Mouse (Mus musculus) testis, adult 2 months (tissue): ENCODE measurements around the gene Baz1a. TPM values are rescaled to one million over a fixed set of nuclear protein-coding genes. Genes with fewer than 3 reads are reported as not detected.

Source experiments
- H3K27ac ChIP-seq: fragments of 200-500 bp; 2 replicates; pipeline ENCODE4 v1.5.1; 2012; ENCODE audit warnings: low read depth, low read length; ENCODE audit not compliant: control insufficient read depth, insufficient read depth
- H3K27me3 ChIP-seq: fragments of 200-500 bp; 2 replicates; pipeline ENCODE4 v1.6.1; 2012; ENCODE audit warnings: mild to moderate bottlenecking, low read length, moderate library complexity; ENCODE audit not compliant: control insufficient read depth, insufficient read depth
- H3K36me3 ChIP-seq: fragments of 200-500 bp; 2 replicates; pipeline ENCODE4 v1.6.1; 2012; ENCODE audit warnings: mild to moderate bottlenecking, low read length; ENCODE audit not compliant: control insufficient read depth, insufficient read depth
- H3K4me1 ChIP-seq: fragments of 200-500 bp; 2 replicates; pipeline ENCODE4 v1.6.1; 2012; ENCODE audit warnings: low read length; ENCODE audit not compliant: control insufficient read depth, insufficient read depth
- H3K4me3 ChIP-seq: fragments of 200-500 bp; 2 replicates; pipeline ENCODE4 v1.5.1; 2012; ENCODE audit warnings: low read depth, mild to moderate bottlenecking, low read length, moderate library complexity, mixed read lengths; ENCODE audit not compliant: control insufficient read depth
- CTCF ChIP-seq: fragments of 200-500 bp; IDR thresholded peaks from 2 replicates; pipeline ENCODE4 v1.5.1; 2012; ENCODE audit warnings: low read depth, mild to moderate bottlenecking, inconsistent platforms, low read length, moderate library complexity; ENCODE audit not compliant: control insufficient read depth, insufficient read depth, insufficient replicate concordance
- POLR2A ChIP-seq: fragments of 200-500 bp; IDR thresholded peaks from 2 replicates; pipeline ENCODE4 v1.6.1; 2012; ENCODE audit warnings: low read depth, mild to moderate bottlenecking, inconsistent platforms, low read length, moderate library complexity; ENCODE audit not compliant: control insufficient read depth
- polyA plus RNA-seq: library from polyadenylated mRNA; depleted of rRNA; stranded (reverse); fragments of >200 nt; gene quantifications from 2 replicates; pipeline ENCODE4 v1.2.3, GENCODE M21; 2012

Baz1a gene
- polyA plus RNA-seq, 1 experiment, result 50.0 TPM

DNA sequence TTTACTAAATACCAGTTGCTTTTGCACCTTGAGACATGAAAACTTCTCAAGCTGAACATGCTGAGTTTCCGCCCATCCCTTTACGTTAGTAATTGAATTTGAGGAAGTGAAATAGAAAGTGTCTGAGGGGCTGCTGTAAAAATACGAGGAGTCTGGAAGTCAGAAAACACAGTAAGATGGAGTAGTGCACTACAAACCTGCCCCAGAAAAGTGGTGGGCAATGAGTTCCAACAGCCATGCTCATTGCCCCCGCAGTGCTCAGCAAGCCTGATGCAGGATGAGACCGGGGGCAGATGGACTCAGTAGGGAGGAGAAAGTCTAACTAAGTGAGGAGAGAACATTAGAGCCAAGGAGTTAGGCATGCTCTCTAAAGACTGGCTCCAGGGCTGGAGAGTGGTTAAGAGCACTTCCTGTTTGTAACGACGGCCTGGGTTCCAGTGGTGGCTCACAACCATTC is 5.3 kb upstream of the Baz1a start:
- Histone ChIP-seq H3K27ac (no peak overlapping the region; the same call in 1 of the 2 replicates), H3K27me3 (no peaks in the 10 kb centered on the region), H3K4me1 (peaks cover 2% of the 10 kb centered on the region; the same call in 1 of the 2 replicates), H3K4me3 (no peak overlapping the region), H3K36me3 (no peaks in the 10 kb centered on the region)
- no peak for TF ChIP-seq CTCF

DNA sequence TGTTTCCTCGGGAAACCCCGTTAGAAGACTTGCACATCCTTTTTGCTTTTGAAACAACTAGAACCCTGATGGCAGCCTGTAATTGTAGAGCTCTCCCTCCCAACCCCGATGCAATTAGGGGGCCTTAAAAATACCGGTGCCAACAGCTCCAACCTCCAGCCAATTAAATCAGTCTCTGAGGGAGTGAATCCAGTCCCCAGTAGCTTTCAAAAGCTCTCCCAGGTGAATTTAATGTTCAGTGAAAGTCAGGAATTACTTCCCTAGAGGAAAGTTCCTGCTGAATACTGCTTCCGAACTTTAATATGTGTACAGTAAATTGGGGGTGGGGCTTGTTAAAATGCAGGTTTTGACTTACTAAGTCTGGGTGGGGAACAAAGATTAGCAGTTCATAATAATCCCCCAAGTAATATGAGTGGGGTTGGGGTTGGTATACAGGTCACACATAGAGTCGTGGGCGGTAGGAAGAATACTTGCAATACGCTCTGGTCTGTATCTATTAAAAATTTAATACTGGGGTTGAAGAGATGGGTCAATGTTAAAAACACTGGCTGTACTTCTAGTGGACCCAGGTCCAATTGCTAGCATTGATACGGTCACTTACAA is 3.1 kb upstream of the Baz1a start:
- Histone ChIP-seq H3K4me1 (peaks cover 2% of the 10 kb centered on the region), H3K4me3 (no peak overlapping the region), H3K27me3 (no peaks in the 10 kb centered on the region), H3K27ac (no peak overlapping the region), H3K36me3 (peaks cover 1% of the 10 kb centered on the region; the same call in 1 of the 2 replicates)
- TF ChIP-seq POLR2A (no peak), CTCF (no peak)

DNA sequence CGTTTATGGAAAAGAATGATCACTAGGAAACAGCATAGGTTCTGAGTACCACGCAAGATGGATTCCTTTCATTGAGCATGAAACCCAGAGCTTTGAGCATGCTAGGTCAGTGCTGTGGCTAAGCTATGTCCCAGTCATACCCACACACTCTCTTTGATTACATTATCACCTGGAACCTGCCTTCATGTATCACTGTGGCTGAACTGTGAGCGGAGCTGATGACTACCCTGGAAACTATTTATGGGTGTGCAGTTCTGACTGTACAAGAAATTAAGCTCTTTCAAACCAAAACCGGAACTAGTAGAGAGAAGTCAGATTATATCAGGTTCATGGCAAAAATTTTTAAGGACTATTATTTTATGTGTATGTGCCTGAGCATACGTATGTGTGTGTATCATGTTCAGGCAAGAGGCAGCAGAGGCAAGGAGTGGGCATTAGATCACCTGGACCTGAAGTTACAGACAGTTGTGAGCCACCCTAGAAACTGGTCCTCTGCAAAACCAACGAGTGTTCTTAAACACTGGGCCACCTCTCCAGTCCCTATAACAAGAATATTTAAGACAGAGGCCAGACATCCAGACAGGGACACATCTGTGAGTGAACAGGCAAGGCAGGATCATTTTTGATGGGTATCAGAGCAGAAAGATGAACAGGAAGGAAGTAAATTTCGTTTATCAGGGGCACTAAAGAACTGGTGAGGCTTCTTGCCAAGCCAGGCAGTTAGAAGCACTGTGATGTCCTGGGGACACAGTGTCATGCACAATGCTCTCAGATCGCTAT is 2.4 kb upstream of the Baz1a start:
- H3K27me3 ChIP-seq, result no peaks in the 10 kb centered on the region
- H3K4me1 ChIP-seq, result peaks cover 2% of the 10 kb centered on the region
- peaks cover 1% of the 10 kb centered on the region; the same call in 1 of the 2 replicates for H3K36me3 ChIP-seq
- no peak for TF ChIP-seq POLR2A
- no peak for TF ChIP-seq CTCF
- H3K27ac ChIP-seq, result no peak overlapping the region
- H3K4me3 ChIP-seq, result no peak overlapping the region

DNA sequence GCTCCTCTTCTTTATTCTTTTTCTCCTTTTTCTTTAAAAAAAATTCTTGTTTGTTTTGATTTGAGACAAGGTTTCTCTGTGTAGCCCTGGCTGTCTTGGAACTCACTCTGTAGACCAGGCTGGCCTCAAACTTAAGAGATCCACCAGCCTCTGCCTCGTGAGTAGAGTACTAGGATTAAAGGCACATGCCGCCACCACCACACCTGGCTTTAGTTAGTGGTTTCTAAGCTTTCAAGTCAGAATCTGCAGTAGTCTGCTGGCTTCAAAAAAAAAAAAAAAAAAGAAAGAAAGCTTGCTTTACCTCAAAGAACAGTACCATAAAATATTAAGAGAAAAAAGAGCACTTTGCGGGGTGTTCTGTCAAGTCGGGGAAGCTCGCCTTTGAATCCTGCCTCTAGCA is 1.3 kb upstream of the Baz1a start:
- Histone ChIP-seq H3K4me1 (peaks cover 2% of the 10 kb centered on the region), H3K27ac (no peak overlapping the region), H3K4me3 (no peak overlapping the region), H3K27me3 (no peaks in the 10 kb centered on the region), H3K36me3 (peaks cover 4% of the 10 kb centered on the region; the same call in 1 of the 2 replicates)
- TF ChIP-seq POLR2A (no peak), CTCF (no peak)

DNA sequence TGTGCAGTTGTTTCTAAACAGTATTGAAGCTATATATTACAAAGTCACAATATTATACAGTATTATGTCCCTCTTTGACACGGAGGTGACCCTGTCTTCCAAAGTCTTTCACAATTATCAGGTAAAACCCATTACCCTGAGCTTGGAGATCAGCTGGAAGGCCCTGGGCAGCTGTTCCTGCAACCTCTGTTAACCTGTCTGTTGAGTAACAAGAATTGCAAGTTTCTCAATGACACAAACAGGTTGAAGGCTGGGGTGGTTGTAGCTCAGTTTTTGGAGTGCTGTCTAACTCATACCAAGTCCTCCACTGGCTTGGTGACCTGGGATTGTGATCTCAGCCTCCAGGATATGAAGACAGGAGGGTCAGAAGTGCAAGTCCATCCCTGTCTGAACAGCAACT is 1.1 kb downstream of the Baz1a start:
- Histone ChIP-seq H3K4me1 (no peaks in the 10 kb centered on the region; the same call in 1 of the 2 replicates), H3K4me3 (peak overlapping the region; percentile 83), H3K36me3 (peaks cover 4% of the 10 kb centered on the region; the same call in 1 of the 2 replicates), H3K27me3 (no peaks in the 10 kb centered on the region), H3K27ac (peak overlapping the region; percentile 79)
- no peak for TF ChIP-seq POLR2A

DNA sequence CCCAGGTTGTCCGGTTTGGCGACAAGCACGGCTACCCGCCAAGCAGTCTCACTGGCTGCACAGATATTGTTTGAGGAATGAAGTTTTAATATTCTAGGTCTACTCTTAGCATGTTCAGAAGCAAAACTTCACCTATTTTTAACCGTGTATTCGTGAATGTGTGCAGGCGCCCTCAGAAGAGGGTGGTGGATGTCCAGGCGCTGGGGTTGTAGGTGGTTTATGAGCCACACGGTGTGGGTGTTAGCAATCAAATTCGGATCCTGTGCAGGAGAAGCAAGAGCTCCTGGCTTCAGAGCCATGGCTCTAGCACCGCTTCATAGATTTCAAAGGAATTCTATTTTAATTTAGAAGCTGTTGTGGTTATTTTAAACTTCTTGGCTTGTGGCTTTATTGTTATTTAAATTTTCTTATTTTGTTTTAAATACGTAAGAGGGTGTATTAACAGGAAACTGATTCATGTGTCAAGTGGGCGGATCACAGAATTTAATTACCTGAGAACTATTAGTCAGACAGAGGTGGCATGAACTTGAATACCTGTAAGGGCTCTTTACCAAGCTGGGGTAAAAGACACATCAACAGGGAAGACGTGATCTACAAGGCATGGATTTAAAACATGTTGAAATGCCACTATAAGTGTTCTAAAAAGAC is 6.7 kb downstream of the Baz1a start:
- Histone ChIP-seq H3K4me3 (no peak overlapping the region), H3K4me1 (peaks cover 5% of the 10 kb centered on the region), H3K27me3 (no peaks in the 10 kb centered on the region), H3K27ac (no peak overlapping the region), H3K36me3 (peaks cover 2% of the 10 kb centered on the region; the same call in 1 of the 2 replicates)
- TF ChIP-seq CTCF, result no peak
- TF ChIP-seq POLR2A, result no peak

DNA sequence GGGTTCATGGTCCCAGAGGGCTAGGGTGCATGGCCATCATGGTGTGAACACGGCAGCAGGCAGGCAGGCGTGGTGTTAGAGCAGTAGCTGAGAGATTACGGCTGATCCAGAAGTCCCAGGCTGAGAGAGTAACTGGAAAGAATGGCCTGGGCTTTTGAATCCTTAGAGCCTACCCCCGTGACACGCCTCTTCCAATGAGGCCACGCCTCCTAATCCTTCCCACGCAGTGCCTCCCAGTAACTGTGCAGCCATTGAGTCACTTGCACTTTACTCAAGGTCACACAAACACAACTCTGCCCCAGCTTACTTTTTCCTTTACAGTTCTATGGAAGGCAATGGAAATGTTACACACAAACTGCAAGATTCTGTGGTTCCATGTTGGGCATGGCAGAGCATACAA is 8.1 kb downstream of the Baz1a start:
- no peaks in the 10 kb centered on the region for H3K27me3 ChIP-seq
- H3K4me1 ChIP-seq, result peaks cover 5% of the 10 kb centered on the region
- TF ChIP-seq POLR2A (no peak), CTCF (no peak)
- peaks cover under 1% of the 10 kb centered on the region; the same call in 1 of the 2 replicates for H3K36me3 ChIP-seq
- H3K4me3 ChIP-seq, result no peak overlapping the region
- H3K27ac ChIP-seq, result no peak overlapping the region
